Mouse (Mus musculus): ENCODE results near the gene Bod1l.

The Bod1l gene

GRCm38 (mm10) chr5:41844147-41844529 is at the start of gene Bod1l:
Gene Bod1l (minus strand): TSS chr5:41844315.
- peak; percentile 98 for DNase-seq

GRCm38 (mm10) chr5:41893351-41893750 is 49.2 kb upstream of the Bod1l start:
- DNase-seq: no peak

GRCm38 (mm10) chr5:41890871-41891270 is 46.8 kb upstream of the Bod1l start:
- no peak for DNase-seq

DNA sequence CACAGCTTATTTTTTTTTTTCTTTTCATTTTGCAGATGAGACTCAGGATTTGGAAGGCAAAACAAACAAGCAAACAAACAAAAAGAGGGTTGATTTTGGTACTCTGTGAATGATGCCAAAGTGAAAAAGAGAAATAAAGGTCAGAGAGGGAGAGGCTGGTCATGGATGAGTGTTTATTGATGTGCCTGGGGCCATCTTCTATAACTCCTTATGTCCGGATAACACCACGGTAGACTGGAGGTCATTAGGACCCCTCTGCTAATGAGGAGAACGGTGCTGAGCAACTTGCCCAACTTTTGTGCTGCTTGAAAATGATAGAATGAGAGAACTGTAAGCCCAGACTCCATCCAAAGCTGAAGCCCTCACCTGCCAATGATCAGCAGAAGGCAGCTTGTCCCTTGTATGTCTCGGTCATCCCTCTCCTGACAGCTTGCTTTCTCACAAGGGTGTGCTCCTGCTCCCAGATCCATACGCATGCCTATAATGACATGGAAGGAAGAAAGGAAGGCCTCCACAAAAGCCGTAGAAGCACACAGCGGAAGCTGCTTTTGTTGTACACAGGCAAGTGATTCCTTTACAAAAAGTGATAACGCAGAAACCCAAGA is 45.2 kb upstream of the Bod1l start:
- peak; percentile 18 for DNase-seq

DNA sequence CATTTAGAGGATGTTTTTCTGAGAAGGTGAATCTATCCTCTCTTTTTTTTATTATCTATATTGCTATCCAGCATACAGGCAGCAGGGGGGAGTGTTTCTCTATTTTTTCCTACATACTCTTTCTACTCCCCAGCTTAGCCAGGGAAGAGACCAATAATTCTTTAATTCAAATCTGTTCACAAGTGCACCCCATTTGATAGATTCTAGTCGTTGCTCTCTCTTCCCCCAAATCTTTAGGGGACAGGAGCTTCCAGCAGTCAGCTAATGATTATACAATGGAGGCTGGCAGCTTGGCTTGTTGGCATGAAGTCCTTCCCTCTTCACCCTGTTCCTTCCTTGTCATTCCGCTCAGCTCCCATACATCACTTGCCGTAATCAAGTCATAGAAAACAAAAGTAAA is 44.7 kb upstream of the Bod1l start:
- DNase-seq: peak; percentile 45

GRCm38 (mm10) chr5:41887738-41888137 is 43.6 kb upstream of the Bod1l start:
- peak; percentile 83 for DNase-seq

- DNase-seq: peak; percentile 40
These were observed 40.4 kb upstream of the Bod1l start for GRCm38 (mm10) chr5:41884563-41884962.

- peak; percentile 77 for DNase-seq
These were observed 27.0 kb upstream of the Bod1l start for GRCm38 (mm10) chr5:41871164-41871563.

DNA sequence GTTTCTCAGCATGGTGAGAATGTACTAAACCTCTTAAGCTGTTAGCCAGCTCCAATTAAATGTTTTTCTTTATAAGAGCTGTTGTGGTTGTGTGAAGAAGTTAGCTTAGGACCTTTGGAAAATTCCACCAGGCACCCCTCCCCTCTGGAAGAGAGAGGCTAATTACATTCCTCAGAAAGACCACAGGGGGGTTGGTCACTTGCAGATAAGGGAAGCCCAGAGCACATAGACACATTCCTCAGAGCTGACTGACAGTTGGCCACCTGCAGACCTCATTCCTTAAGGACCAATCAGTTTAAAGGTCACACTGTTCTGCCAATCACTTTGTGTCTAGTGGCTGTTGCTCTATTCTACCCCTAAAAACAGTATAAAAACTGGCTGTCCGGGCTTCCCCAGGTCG is 11.7 kb upstream of the Bod1l start:
- no peak for DNase-seq

- no peak for DNase-seq
These were observed 1.4 kb upstream of the Bod1l start for GRCm38 (mm10) chr5:41845558-41845937.

DNA sequence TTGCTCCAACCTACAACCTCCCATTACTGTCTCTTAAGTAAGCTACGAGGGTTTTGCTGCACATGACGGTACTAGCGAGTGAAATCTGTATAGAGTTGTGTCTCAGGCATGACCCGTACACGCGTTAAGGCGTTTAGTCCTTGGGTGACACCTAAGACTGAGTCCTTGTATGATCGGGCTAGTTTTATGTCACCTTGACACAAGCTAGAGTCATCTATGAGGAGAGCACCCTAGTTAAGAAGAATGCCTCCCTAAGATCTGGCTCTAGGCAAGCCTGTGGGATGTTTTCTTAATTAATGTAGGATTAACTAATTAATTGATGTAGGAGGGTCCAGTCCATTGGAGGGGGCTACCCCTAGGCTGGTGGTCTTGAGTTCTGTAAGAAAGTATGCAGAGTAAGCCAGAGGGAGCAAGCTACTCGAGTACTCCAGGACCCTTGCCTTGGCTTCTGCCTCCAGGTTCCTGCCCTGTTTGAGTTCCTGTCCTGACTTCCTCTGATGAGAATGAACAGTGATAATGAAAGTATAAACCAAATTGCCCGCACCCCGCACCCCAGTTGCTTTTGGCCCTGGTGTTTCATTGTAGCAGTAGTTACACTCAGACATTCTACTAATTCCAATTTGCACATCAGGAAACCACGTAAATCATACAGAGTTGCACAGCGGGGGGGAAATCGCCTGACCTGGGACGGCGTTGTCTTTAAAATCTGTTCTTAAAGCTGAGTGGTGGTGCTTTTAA is 874 bp upstream of the Bod1l start:
- DNase-seq: peak; percentile 40

DNA sequence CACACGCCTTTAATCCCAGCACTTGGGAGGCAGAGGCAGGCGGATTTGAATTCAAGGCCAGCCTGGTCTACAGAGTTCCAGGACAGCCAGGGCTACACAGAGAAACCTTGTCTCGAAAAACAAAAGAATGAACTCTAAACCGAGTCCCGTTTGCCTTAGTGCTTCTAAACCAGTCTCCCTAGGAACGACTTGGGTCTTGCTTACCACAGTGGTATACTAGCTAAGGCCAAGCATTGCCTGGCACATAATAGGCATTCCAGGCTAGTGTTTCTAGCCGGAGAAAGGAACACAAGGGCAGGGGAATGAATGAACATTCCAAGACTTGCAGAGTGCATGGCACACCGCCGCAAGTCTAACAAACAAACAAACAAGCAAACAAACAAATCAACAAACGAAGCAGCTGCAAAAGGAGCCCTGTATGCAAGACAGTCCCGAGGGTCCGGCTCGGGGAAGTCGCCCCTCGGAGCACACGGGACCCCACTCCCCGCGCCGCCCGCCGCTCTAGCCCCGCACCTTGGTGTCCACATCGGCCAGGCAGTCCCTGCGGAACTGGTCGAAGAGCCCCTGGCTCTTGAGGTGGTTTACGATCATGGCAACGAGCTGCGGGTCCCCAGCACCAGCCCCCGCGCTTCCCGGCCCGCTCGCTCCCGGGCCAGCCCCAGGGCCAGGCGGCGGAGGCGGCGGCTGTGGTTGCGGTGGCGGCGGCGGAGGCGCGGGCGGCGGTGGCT is 532 bp downstream of the Bod1l start:
- no peak for DNase-seq

DNA sequence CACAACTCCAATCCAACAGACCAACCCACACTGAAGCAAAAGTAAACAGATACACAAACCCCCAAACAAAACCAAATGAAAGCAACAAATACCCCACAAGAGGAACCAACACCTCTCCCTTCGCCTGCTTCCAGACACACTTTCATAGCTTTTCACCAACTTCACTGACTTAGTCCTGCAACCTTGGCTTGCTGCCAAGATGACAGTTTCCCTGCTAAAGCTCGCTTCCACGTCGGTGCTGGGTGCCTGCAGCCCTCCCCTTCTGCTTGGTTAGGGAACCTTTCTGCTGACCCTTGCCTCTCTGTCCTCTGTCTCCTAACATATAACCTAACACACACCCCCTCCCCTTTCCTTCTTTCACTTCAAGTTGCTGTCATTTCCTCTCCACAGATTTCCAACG is 1.4 kb downstream of the Bod1l start:
- peak; percentile 30 for DNase-seq

DNA sequence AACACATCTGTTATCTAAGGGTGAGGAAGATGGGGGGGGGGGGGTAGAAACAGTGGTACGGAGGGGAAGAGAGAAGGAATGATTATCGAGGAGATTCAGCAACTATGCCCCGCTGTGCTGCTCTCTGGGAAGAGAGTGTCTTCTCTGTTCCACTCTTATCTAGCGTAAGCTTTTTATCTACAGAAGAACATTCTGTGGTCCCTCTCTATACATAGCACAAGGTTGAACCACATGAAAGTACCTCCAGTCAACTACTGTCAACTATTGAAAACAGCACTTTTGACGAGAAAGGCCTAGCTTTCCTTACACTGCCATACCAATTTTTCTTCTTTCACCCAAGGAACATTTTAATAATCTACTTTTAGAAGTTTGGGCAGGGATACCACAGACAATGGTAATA is 2.4 kb downstream of the Bod1l start:
- DNase-seq: no peak

GRCm38 (mm10) chr5:41830100-41830499 is 14.0 kb downstream of the Bod1l start:
- no peak for DNase-seq

DNA sequence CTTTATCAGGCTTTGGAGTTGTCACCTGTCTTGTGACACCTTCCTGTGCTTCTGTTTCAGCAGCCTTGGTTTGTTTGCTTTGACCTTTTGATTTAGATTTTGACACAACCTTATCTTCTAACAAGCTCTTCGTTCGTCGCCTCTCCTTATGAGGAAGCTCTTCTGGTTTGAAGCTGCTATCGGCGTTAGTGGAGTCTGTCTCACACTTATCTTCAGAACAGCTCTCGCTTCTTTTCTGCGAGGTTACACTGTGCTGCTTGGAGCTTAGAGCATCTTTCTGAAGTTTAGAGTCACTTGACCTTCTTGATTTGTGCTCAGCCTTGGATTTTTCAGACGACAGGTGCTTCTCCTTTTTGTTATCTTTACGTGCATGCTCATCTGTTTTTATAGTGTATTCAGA is 23.0 kb downstream of the Bod1l start:
- no peak for DNase-seq

- no peak for DNase-seq
These were observed 23.6 kb downstream of the Bod1l start for GRCm38 (mm10) chr5:41820530-41820929.

- DNase-seq: no peak
These were observed 31.6 kb downstream of the Bod1l start for GRCm38 (mm10) chr5:41812516-41812915.

- DNase-seq: no peak
These were observed 32.8 kb downstream of the Bod1l start for GRCm38 (mm10) chr5:41811279-41811678.

- no peak for DNase-seq
These were observed 36.7 kb downstream of the Bod1l start for GRCm38 (mm10) chr5:41807383-41807782.

GRCm38 (mm10) chr5:41806176-41806575 is 37.9 kb downstream of the Bod1l start:
- DNase-seq: no peak

GRCm38 (mm10) chr5:41805085-41805484 is 39.0 kb downstream of the Bod1l start:
- DNase-seq: no peak

DNA sequence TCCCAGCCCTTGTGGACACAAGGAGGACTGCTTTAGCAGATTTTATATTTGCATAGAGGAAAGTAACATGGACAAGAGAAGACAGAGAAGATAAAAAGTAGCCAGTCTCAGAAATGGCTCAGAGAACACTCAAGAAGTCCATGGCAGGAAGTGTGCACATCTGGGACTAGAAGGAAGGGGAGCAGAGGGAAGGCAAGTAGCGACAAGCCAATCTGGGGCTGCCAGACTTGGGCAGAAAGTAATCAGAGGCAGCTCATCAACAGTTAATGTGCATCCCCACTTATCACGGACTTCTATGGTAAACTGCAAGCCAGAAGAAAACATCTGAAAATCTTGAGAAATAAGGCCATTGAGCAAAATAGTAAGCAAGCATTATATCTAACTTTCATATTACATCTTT is 39.5 kb downstream of the Bod1l start:
- DNase-seq: no peak

DNA sequence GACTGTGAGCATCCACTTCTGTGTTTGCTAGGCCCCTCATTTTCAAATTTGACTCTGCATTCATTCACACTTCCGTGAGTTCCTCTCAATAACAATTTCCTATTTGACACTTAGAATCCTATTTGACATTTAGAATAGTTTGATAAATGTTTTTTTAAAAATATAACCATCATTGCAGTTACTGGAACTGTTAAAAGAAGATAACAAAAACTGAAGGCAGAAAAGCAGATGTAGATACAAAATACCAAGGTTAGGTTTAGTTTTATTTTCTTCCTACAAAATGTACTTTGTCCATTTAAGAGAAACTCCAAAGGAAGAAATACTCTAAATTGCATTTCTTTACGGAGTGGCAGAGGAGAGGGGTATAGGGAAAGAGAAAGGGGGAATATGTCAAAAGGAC is 42.5 kb downstream of the Bod1l start:
- DNase-seq: no peak
